Mouse (Mus musculus) thymus, postnatal 36 days (tissue): ENCODE data around the gene Itgb5.

ENCODE experiments used
- DNase-seq, 2 experiments: peaks; one replicate each; pipeline ENCODE4 v3.0.0; 2022; ENCODE audit warnings: mixed read lengths in 2 of 2

The Itgb5 gene

GRCm38 (mm10) chr16:33941271-33941781 is 111.9 kb downstream of the Itgb5 start:
- no peak for DNase-seq

- no peak for DNase-seq
Measured at GRCm38 (mm10) chr16:33942341-33942740, 112.9 kb downstream of the Itgb5 start.

- no peak for DNase-seq
Measured at GRCm38 (mm10) chr16:33943388-33943787, 113.9 kb downstream of the Itgb5 start.

GRCm38 (mm10) chr16:33944126-33944525 is 114.7 kb downstream of the Itgb5 start:
- no peak for DNase-seq

- no peak for DNase-seq
Measured at GRCm38 (mm10) chr16:33944772-33945171, 115.3 kb downstream of the Itgb5 start.

- no peak for DNase-seq
Measured at GRCm38 (mm10) chr16:33946021-33946420, 116.6 kb downstream of the Itgb5 start.

- DNase-seq, result no peak
Measured at GRCm38 (mm10) chr16:33947664-33948571, 118.5 kb downstream of the Itgb5 start.

- DNase-seq, result no peak
Measured at GRCm38 (mm10) chr16:33950386-33950785, 120.9 kb downstream of the Itgb5 start.

- DNase-seq, result peak; percentile 57 to 72
Measured at GRCm38 (mm10) chr16:33950830-33951229, 121.4 kb downstream of the Itgb5 start.

- no peak for DNase-seq
Measured at GRCm38 (mm10) chr16:33953008-33953407, 123.5 kb downstream of the Itgb5 start.

GRCm38 (mm10) chr16:33954793-33955192 is 125.3 kb downstream of the Itgb5 start:
- no peak for DNase-seq

- no peak for DNase-seq
Measured at GRCm38 (mm10) chr16:33963509-33963908, 134.0 kb downstream of the Itgb5 start.

GRCm38 (mm10) chr16:33965878-33966537 is 136.5 kb downstream of the Itgb5 start:
- peak in 1 of 2 experiments; percentile 4 for DNase-seq

- peak; percentile 90 to 91 for DNase-seq
Measured at GRCm38 (mm10) chr16:33966538-33967282, 137.2 kb downstream of the Itgb5 start, which contains the start of gene Umps. Gene Umps (minus strand): TSS chr16:33967038.

- DNase-seq, result no peak
Measured at GRCm38 (mm10) chr16:33967283-33967640, 137.8 kb downstream of the Itgb5 start.

GRCm38 (mm10) chr16:33979855-33980254 is 150.4 kb downstream of the Itgb5 start:
- no peak for DNase-seq

- DNase-seq, result no peak
Measured at GRCm38 (mm10) chr16:33983712-33984111, 154.2 kb downstream of the Itgb5 start.

GRCm38 (mm10) chr16:33985372-33985771 is 155.9 kb downstream of the Itgb5 start:
- no peak for DNase-seq

GRCm38 (mm10) chr16:33986993-33987392 is 157.5 kb downstream of the Itgb5 start:
- no peak for DNase-seq

GRCm38 (mm10) chr16:33988358-33989012 is 159.0 kb downstream of the Itgb5 start:
- peak; percentile 55 to 62 for DNase-seq

GRCm38 (mm10) chr16:33989106-33989505 is 159.6 kb downstream of the Itgb5 start:
- no peak for DNase-seq

- DNase-seq, result no peak
Measured at GRCm38 (mm10) chr16:33990712-33991111, 161.2 kb downstream of the Itgb5 start.
